Mouse (Mus musculus) neural tube, embryonic 11.5 days (tissue): Measurements from ENCODE around the gene Rab11fip3. TPM values are rescaled to one million over a fixed set of nuclear protein-coding genes. Genes with fewer than 3 reads are reported as not detected.

Source experiments
- ATAC-seq: fragments of 200-750 bp; cut with Nextera tagmentation; 2 replicates; pipeline ENCODE4 v1.8.0; 2017; ENCODE audit warnings: moderate number of reproducible peaks, mild to moderate bottlenecking, moderate TSS enrichment, moderate library complexity; ENCODE audit not compliant: insufficient read depth, low FRiP score, low TSS enrichment
- DNase-seq: peaks from one replicate; pipeline ENCODE4 v3.0.0-alpha.2; 2015; ENCODE audit warnings: low spot score
- H3K27ac ChIP-seq: fragments of 300-500 bp; sonication (generic); 2 replicates; pipeline ENCODE4 v1.5.1; 2014; ENCODE audit warnings: low read depth, mild to moderate bottlenecking, low read length
- H3K27me3 ChIP-seq: fragments of 300-500 bp; sonication (generic); 2 replicates; pipeline ENCODE4 v1.6.1; 2014; ENCODE audit warnings: mild to moderate bottlenecking, low read length, mixed read lengths; ENCODE audit not compliant: control insufficient read depth, insufficient read depth
- H3K36me3 ChIP-seq: fragments of 300-500 bp; sonication (generic); 2 replicates; pipeline ENCODE4 v1.6.1; 2014; ENCODE audit warnings: mild to moderate bottlenecking, low read length, moderate library complexity, mixed read lengths; ENCODE audit not compliant: control insufficient read depth, insufficient read depth
- H3K4me1 ChIP-seq: fragments of 300-500 bp; sonication (generic); 2 replicates; pipeline ENCODE4 v1.6.1; 2014; ENCODE audit warnings: low read length, mixed read lengths; ENCODE audit not compliant: control insufficient read depth, insufficient read depth
- H3K4me2 ChIP-seq: fragments of 300-500 bp; sonication (generic); 2 replicates; pipeline ENCODE4 v1.6.1; 2014; ENCODE audit warnings: low read depth, mild to moderate bottlenecking, moderate library complexity
- H3K4me3 ChIP-seq: fragments of 300-500 bp; sonication (generic); 2 replicates; pipeline ENCODE4 v1.5.1; 2014; ENCODE audit warnings: low read depth, low read length
- H3K9ac ChIP-seq: fragments of 300-500 bp; sonication (generic); 2 replicates; pipeline ENCODE4 v1.6.1; 2014; ENCODE audit warnings: mild to moderate bottlenecking, low read length
- H3K9me3 ChIP-seq: fragments of 300-500 bp; sonication (generic); 2 replicates; pipeline ENCODE4 v1.6.1; 2016; ENCODE audit warnings: low read length; ENCODE audit not compliant: control insufficient read depth
- WGBS: fragments of 180-500 bp; shearing (Covaris S2); extraction: QIAGEN DNeasy Blood & Tissue Kit; methylation state at CpG from one replicate; pipeline ENCODE4 v1.1.7; 2014; 5-methylcytosine and 5-hydroxymethylcytosine counted together
- polyA plus RNA-seq: library from polyadenylated mRNA; unstranded; fragments of >200 nt; fragmentation: Nextera tagmentation; extraction: Ambion mirVana; gene quantifications from 2 replicates; pipeline ENCODE4 v1.2.1, GENCODE M21; 2014

Rab11fip3 gene
- polyA plus RNA-seq, 1 experiment from 2014 or later, result 24.8 TPM

DNA sequence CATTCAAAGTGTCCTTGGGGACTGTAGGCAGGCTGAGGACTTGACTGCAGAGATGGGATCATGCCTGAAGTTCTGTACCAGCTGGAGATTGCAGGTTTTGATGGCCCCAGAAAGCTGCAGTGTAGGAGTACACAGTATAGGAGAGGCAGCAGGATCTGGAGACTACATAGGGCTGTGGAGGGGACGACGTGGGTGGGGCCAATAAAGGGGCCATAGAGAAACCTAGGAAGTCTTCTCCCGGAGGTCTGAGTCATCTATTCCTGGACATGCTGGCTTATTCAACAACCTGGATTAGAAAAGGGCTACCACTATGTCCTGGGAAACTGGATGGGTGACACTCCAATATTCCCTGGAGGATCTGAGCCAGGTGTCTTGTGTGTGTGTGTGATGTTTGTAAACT is 113.6 kb downstream of the Rab11fip3 start:
- no peaks in the 10 kb centered on the region for H3K4me1 ChIP-seq
- ATAC-seq (no peak), DNase-seq (no peak)
- peaks cover 25% of the 10 kb centered on the region for H3K27me3 ChIP-seq
- no peak overlapping the region for H3K27ac ChIP-seq
- WGBS, result 58% methylated on average over 3 of the region's 3 CpGs
- peaks cover 6% of the 10 kb centered on the region for H3K36me3 ChIP-seq
- no peaks in the 10 kb centered on the region for H3K9me3 ChIP-seq
- no peak overlapping the region for H3K4me3 ChIP-seq
- no peak overlapping the region for H3K4me2 ChIP-seq
- no peak overlapping the region for H3K9ac ChIP-seq

DNA sequence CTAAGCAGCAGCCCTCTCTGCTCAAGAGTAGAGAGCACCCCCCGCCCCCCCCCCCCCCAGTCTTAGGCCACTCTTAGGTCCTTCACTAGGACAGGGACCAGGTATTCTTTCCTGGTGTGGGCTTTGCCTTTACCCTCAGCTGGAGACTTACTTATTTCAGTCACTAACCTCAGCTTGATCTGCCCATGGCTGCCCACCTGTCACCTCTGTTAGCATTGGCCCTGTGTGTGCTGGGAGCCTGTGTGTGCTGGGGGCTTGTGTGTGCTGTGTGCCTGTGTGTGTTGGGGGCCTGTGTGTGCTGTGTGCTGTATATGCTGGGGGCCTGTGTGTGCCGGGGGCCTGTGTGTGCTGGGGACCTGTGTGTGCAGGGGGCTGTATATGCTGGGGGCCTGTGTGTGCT is 114.7 kb downstream of the Rab11fip3 start:
- Histone ChIP-seq H3K36me3 (peaks cover 3% of the 10 kb centered on the region; the same call in 1 of the 2 replicates), H3K9me3 (no peaks in the 10 kb centered on the region), H3K4me3 (no peak overlapping the region), H3K27ac (no peak overlapping the region), H3K4me1 (no peaks in the 10 kb centered on the region), H3K9ac (no peak overlapping the region), H3K27me3 (peaks cover 29% of the 10 kb centered on the region), H3K4me2 (no peak overlapping the region)
- WGBS, result 87% methylated on average over 2 of the region's 2 CpGs
- no peak for DNase-seq
- ATAC-seq, result no peak

DNA sequence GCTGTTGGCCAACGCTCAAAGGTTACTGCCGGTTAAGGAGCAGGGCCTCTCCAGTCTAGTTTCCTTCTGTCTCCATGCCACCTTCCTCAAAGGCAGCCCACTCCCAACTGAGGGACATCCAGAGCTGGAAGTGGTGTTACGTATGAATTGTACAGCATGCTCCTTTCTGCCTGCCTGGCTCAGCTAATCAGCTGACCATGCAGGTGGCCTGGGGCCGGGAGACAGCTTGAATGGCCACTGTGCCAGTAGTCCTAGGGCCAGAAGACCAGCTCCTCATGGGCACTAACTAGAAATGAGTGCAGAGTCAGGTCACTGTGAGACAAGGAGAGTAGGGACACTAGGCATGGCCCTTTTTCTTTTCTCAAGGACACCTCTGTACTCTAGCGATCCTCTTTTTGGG is 116.2 kb downstream of the Rab11fip3 start:
- no peak overlapping the region for H3K4me2 ChIP-seq
- H3K27me3 ChIP-seq, result peaks cover 29% of the 10 kb centered on the region
- ATAC-seq, result no peak
- no peak overlapping the region for H3K4me3 ChIP-seq
- DNase-seq, result no peak
- H3K36me3 ChIP-seq, result no peaks in the 10 kb centered on the region
- H3K4me1 ChIP-seq, result no peaks in the 10 kb centered on the region
- 84% methylated on average over 5 of the region's 5 CpGs for WGBS
- no peak overlapping the region for H3K27ac ChIP-seq
- no peaks in the 10 kb centered on the region for H3K9me3 ChIP-seq
- no peak overlapping the region for H3K9ac ChIP-seq

DNA sequence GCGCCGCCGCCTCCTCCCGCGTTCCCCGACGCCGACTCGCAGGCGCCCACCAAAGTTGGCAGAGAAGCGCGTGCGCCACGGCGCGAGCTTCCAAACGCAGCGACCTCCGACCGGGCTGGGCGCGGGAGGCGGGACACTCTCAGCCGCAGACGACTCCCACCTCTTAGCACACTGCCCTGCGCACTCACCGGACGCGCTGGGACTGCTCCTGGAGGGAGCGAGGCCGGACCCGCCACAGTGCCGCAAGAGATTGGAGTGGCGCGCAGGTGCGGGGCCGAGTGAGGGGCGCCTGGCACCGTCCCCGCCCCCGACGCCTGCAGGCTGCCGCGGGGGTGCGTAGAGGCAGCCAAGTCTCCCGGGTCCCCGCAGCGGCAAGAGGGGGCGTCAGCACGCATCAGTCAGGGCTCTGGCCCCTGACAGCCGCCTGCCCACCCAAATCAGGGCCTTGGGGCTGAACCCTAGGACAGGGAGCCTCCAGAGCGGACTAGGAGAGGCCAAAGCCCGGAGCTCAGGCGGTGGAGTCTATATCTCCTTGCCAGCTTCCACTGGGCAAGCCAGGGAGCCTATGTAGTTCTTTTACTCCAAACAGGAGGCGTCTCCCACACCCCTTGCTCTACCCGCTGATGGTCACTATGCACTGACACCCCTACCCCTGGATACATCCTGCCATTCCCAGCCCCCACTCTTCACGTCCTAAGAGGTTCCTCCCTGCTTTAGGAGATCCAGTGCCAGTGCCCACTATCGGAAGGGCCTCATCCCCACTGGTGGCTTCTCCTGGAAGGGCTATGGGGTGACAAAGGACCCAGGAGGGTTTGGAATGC is 117.3 kb downstream of the Rab11fip3 start, which contains the start of gene A930017K11Rik:
TSS of gene A930017K11Rik (minus strand) at position 763 of the 821 bp plus-strand sequence.
- Histone ChIP-seq H3K4me1 (no peaks in the 10 kb centered on the region), H3K9ac (no peak within 1 kb of the TSS), H3K4me2 (peak within 1 kb of the TSS; percentile 37), H3K4me3 (peak within 1 kb of the TSS; percentile 26), H3K27ac (no peak within 1 kb of the TSS), H3K9me3 (no peaks in the 10 kb centered on the region), H3K36me3 (no peaks in the 10 kb centered on the region), H3K27me3 (peaks cover 29% of the 10 kb centered on the region)
- WGBS, result 1% methylated on average over 52 of the region's 58 CpGs
- DNase-seq (no peak), ATAC-seq (no peak)

DNA sequence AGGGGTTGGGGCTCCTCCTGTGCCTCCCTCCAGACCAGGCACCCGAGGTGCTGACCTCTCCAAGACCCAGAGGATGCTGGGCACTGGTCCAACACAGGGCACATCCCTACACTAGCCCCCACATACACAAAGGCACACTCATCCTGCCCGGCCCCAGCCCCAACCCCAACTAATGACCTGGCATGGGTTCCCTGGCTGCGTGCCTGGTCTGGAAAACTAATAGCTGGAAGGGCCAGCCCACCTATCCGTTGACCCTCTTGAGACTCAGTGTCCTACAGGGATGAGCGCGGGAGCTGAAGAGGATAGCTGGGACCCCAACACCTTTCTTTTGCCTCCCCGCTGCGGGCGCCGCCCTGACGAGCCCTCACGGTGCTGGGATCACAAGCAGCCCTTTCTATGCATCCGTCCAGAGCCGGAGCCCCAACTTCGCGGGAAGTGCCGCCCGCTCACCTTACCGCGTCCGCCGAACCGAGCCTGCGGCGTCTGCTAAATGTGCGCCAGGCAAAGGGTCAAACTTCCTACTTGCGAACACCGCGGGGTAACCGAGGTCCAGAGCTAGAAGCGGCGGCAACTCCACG is 118.0 kb downstream of the Rab11fip3 start:
- Histone ChIP-seq H3K4me1 (no peaks in the 10 kb centered on the region), H3K4me2 (peak overlapping the region; percentile 37), H3K9ac (no peak overlapping the region; the same call in 1 of the 2 replicates), H3K27ac (no peak overlapping the region), H3K36me3 (no peaks in the 10 kb centered on the region), H3K9me3 (no peaks in the 10 kb centered on the region), H3K4me3 (peak overlapping the region; percentile 26), H3K27me3 (peaks cover 29% of the 10 kb centered on the region)
- ATAC-seq (no peak), DNase-seq (no peak)
- WGBS, result 1% methylated on average over 33 of the region's 33 CpGs

DNA sequence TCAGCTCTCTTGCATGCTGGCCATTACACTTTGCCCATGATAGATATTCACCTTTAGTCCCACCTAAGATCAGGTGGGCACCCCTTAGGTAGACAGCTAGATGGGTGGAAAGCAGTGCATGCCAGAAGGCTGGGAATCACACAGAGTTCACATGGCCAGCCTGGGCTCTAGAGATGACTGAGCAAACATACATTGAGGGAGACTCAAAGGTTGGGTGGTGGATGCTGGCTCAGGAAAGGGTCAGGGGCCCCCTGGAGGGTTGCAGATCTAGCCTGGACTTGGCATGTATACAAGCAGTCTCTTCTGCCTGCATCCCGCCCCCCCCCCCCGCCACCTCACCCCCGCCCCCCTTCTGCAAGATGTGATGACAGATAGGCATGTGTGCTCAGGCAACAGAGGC is 118.6 kb downstream of the Rab11fip3 start:
- WGBS, result 5% methylated on average over 3 of the region's 3 CpGs
- peaks cover 29% of the 10 kb centered on the region for H3K27me3 ChIP-seq
- H3K36me3 ChIP-seq, result no peaks in the 10 kb centered on the region
- no peak overlapping the region for H3K9ac ChIP-seq
- ATAC-seq, result no peak
- no peak for DNase-seq
- H3K4me3 ChIP-seq, result no peak overlapping the region
- H3K27ac ChIP-seq, result no peak overlapping the region
- H3K4me1 ChIP-seq, result no peaks in the 10 kb centered on the region
- no peaks in the 10 kb centered on the region for H3K9me3 ChIP-seq
- H3K4me2 ChIP-seq, result no peak overlapping the region

DNA sequence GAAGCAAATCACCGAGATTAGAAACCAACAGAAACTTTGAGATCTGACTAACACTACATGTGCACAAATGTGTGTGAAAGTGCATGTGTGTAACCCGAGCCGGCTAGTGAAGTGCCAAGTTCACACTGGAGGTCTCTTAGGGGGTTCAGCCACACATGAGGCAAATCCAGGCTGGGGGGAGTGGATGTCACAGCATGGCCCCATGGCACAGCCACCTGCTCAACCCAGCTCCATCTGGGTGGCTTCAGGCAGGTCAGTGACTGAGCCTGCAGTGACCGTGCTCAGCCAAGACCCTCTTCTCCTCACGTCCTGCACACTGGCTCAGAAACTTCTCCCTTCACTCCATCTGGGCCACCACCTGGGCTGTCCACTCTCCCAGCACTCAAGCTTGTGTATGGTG is 119.4 kb downstream of the Rab11fip3 start:
- no peak for ATAC-seq
- peaks cover 29% of the 10 kb centered on the region for H3K27me3 ChIP-seq
- H3K27ac ChIP-seq, result no peak overlapping the region
- WGBS, result 70% methylated on average over 5 of the region's 5 CpGs
- H3K4me1 ChIP-seq, result no peaks in the 10 kb centered on the region
- no peak for DNase-seq
- no peak overlapping the region for H3K4me3 ChIP-seq
- H3K36me3 ChIP-seq, result no peaks in the 10 kb centered on the region
- no peaks in the 10 kb centered on the region for H3K9me3 ChIP-seq
- no peak overlapping the region for H3K4me2 ChIP-seq
- no peak overlapping the region for H3K9ac ChIP-seq

DNA sequence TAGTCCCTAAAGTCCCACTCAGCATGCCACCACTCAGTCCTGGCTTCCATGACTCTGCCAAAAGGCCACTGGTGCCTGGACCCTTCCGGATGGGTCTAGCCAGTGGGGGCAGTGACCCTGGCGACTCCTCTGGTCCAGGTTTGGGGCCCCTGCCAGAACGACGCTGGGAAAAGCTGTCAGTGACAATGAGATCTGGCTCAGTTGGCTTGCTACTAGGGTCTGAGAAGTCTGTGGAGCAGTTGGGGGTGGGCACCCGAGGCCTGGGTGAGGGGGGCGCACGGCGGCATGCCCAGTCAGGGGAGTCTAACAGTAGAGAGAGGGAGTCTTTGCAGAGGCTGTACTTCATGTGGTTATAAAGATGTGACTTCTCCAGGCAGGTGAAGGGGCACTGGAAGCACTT is 121.3 kb downstream of the Rab11fip3 start:
- Histone ChIP-seq H3K36me3 (no peaks in the 10 kb centered on the region), H3K9me3 (no peaks in the 10 kb centered on the region), H3K4me2 (no peak overlapping the region), H3K4me3 (no peak overlapping the region), H3K9ac (no peak overlapping the region), H3K4me1 (no peaks in the 10 kb centered on the region), H3K27me3 (peaks cover 27% of the 10 kb centered on the region), H3K27ac (no peak overlapping the region)
- DNase-seq, result no peak
- 80% methylated on average over 8 of the region's 8 CpGs for WGBS
- no peak for ATAC-seq

DNA sequence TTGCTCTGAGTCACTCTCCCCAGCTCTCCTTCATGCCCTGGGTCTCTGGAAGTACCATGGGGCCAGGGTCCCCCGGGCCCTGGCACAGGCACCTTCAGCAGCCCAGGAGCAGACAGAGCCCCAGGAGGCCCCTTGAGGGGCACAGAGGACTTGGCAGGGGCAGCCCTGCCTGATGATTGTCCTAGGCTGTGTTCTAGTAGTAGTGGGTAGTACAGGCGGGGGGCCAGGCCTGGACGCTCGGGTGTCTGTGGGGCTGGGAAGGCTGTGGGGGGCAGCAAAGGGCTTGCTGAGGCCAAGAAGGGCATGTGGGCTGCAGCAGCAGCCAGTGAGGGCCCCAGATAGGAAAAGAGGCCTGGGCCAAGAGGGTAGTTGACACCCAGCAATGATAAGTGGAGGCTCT is 121.8 kb downstream of the Rab11fip3 start:
- Histone ChIP-seq H3K4me1 (no peaks in the 10 kb centered on the region), H3K4me3 (no peak overlapping the region), H3K36me3 (no peaks in the 10 kb centered on the region), H3K27me3 (peaks cover 23% of the 10 kb centered on the region), H3K27ac (no peak overlapping the region), H3K4me2 (no peak overlapping the region), H3K9me3 (no peaks in the 10 kb centered on the region), H3K9ac (peak overlapping the region; percentile 6)
- no peak for DNase-seq
- 85% methylated on average over 4 of the region's 4 CpGs for WGBS
- no peak for ATAC-seq
